Mouse (Mus musculus) limb, embryonic 12.5 days (tissue): ENCODE results near the gene Tmem234. TPM values are rescaled to one million over a fixed set of nuclear protein-coding genes. Genes with fewer than 3 reads are reported as not detected.
A peak's percentile ranks its signal among the peaks of the same experiment; 100 is the strongest.

Source experiments
- ATAC-seq: fragments of 200-750 bp; cut with Nextera tagmentation; 2 replicates; pipeline ENCODE4 v1.8.0; 2017; ENCODE audit warnings: low read depth, moderate TSS enrichment; ENCODE audit not compliant: insufficient number of reproducible peaks, insufficient read depth, low FRiP score, low TSS enrichment
- H3K27ac ChIP-seq: fragments of 300-500 bp; sonication (generic); 2 replicates; pipeline ENCODE4 v1.5.1; 2016; ENCODE audit warnings: mild to moderate bottlenecking, moderate library complexity
- H3K27me3 ChIP-seq: fragments of 300-500 bp; sonication (generic); 2 replicates; pipeline ENCODE4 v1.6.1; 2016; ENCODE audit warnings: mild to moderate bottlenecking, moderate library complexity
- H3K36me3 ChIP-seq: fragments of 300-500 bp; sonication (generic); 2 replicates; pipeline ENCODE4 v1.6.1; 2016; ENCODE audit warnings: mild to moderate bottlenecking, moderate library complexity
- H3K4me1 ChIP-seq: fragments of 300-500 bp; sonication (generic); replicated peaks from 2 replicates; pipeline ENCODE4 v1.6.1; 2016
- H3K4me2 ChIP-seq: fragments of 300-500 bp; sonication (generic); 2 replicates; pipeline ENCODE4 v1.6.1; 2016; ENCODE audit warnings: mild to moderate bottlenecking, moderate library complexity
- H3K4me3 ChIP-seq: fragments of 300-500 bp; sonication (generic); replicated peaks from 2 replicates; pipeline ENCODE4 v1.5.1; 2016; ENCODE audit warnings: mild to moderate bottlenecking
- H3K9ac ChIP-seq: fragments of 300-500 bp; sonication (generic); replicated peaks from 2 replicates; pipeline ENCODE4 v1.6.1; 2016; ENCODE audit warnings: mild to moderate bottlenecking, moderate library complexity
- H3K9me3 ChIP-seq: fragments of 300-500 bp; sonication (generic); 2 replicates; pipeline ENCODE4 v1.6.1; 2016; ENCODE audit warnings: mild to moderate bottlenecking, moderate library complexity
- WGBS: fragments of 180-500 bp; shearing (Covaris S2); methylation state at CpG from one replicate; pipeline ENCODE4 v1.1.7; 2016; 5-methylcytosine and 5-hydroxymethylcytosine counted together
- polyA plus RNA-seq: library from polyadenylated mRNA; unstranded; fragments of >200 nt; fragmentation: Nextera tagmentation; extraction: Ambion mirVana; gene quantifications from 2 replicates; pipeline ENCODE4 v1.2.1, GENCODE M21; 2016

The Tmem234 gene
- polyA plus RNA-seq, 1 experiment from 2014 or later, result 187 TPM

- 93% methylated on average over 7 of the region's 7 CpGs for WGBS
- Histone ChIP-seq H3K4me2 (no peak overlapping the region), H3K27me3 (no peaks in the 10 kb centered on the region)
These were observed 32.1 kb upstream of the Tmem234 start for GRCm38 (mm10) chr4:129568366-129568765.

DNA sequence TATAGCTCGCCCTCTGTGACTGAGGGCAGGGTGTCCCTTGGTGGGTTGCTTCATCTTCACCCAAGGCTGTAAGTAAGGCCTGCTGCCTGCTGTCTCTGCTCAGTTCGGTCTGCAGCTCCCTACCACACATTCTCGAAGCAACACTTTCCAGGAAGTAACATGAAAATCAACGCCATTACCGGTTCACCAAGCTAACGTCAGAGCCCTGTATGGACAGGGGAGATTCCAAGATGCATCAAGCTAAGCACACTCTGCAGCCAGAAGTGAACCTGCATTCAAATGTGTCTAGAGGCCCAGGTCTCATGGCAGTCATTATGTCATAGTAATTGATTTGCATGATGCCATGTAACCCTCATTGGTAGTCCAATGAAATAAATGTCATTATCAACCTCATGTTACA lies 30.4 kb upstream of the Tmem234 start:
- Histone ChIP-seq H3K4me3 (no peak overlapping the region), H3K27ac (no peak overlapping the region), H3K36me3 (no peaks in the 10 kb centered on the region), H3K9ac (no peak overlapping the region), H3K4me2 (no peak overlapping the region), H3K4me1 (peaks cover 2% of the 10 kb centered on the region), H3K9me3 (no peaks in the 10 kb centered on the region), H3K27me3 (no peaks in the 10 kb centered on the region)
- ATAC-seq, result no peak
- 86% methylated on average over 6 of the region's 6 CpGs for WGBS

More at GRCm38 (mm10) chr4:129568366-129568765, 32.1 kb upstream of the Tmem234 start:
- peaks cover 8% of the 10 kb centered on the region for H3K4me1 ChIP-seq
- ATAC-seq, result no peak
- H3K27ac ChIP-seq, result no peak overlapping the region
- no peaks in the 10 kb centered on the region for H3K9me3 ChIP-seq
- no peak overlapping the region for H3K4me3 ChIP-seq
- no peaks in the 10 kb centered on the region for H3K36me3 ChIP-seq
- no peak overlapping the region for H3K9ac ChIP-seq

DNA sequence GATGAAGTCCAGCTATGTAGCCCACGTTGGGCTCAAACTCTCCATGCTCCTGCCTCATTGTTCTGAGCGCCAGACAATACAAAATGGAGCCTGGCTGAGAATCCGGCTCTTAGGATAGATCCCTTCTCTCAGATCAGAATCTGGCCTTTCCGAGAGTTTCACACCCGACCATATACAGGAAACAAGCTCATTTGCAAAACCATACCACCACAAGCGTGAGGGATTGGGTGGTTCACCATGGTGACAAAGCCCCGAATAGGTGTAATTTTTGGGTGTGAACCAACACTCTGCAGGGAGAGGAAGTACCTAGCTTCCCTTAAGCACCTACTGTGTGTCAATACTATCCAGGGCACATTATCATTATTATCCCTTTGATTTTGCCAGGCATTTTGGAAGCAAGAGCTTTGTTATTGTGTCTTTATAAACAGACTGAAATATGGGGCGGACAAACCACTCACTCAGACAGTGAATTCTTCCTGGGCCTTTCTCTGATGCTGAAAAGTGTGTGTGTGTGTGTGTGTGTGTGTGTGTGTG lies 28.9 kb upstream of the Tmem234 start:
- no peak overlapping the region for H3K4me2 ChIP-seq
- H3K27ac ChIP-seq, result no peak overlapping the region
- no peaks in the 10 kb centered on the region for H3K9me3 ChIP-seq
- ATAC-seq, result no peak
- no peak overlapping the region for H3K4me3 ChIP-seq
- H3K27me3 ChIP-seq, result no peaks in the 10 kb centered on the region
- no peak overlapping the region for H3K9ac ChIP-seq
- no peaks in the 10 kb centered on the region for H3K36me3 ChIP-seq
- peaks cover 5% of the 10 kb centered on the region for H3K4me1 ChIP-seq
- 70% methylated on average over 8 of the region's 8 CpGs for WGBS

DNA sequence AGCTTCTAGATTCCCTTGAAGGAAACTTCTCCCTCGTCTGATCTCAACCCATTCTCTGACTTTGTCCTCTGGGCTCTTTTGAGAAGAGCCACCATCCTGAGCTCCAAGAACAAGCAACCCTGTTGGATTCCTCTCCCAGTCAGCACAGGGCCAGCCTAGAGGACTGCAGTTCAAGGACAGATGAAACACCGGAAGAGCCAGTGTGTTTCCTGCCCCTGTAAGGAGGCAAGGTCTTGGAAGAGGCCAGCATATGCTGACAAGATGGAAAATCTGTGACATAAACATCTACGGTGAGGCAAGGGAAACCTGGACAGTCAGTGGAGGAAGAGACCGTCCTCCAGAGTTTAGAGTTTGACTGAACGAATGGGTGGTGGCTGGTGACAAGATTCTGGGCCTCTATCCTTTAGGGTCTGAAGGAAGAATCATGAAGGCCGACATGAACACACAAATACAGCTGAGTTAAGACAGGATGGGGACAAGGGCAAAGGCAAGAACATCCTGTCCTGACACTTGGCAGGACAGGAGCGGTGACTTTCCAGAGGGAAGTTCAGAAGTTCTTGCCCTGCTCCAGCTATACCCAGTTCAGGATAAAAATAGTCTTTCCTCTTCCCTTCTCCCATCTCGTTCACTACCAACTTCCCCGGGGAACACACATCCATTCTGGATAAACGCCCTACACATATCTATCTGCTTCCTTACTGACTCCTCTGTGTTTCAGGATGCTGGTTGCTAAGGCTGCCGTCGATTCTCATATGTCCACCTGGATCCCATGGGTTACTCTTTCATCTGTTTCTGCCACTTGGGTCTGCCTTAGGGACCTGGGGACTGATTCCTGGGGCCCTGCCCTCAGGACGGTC lies 28.0 kb upstream of the Tmem234 start:
- 85% methylated on average over 13 of the region's 13 CpGs for WGBS
- ATAC-seq, result no peak
- Histone ChIP-seq H3K27ac (no peak overlapping the region), H3K4me2 (no peak overlapping the region), H3K9ac (no peak overlapping the region), H3K36me3 (no peaks in the 10 kb centered on the region), H3K27me3 (no peaks in the 10 kb centered on the region), H3K4me3 (no peak overlapping the region), H3K4me1 (peaks cover 11% of the 10 kb centered on the region), H3K9me3 (no peaks in the 10 kb centered on the region)

GRCm38 (mm10) chr4:129573093-129573370 lies 27.4 kb upstream of the Tmem234 start:
- no peak overlapping the region for H3K4me2 ChIP-seq
- H3K27ac ChIP-seq, result no peak overlapping the region
- H3K27me3 ChIP-seq, result no peaks in the 10 kb centered on the region
- no peaks in the 10 kb centered on the region for H3K9me3 ChIP-seq
- H3K4me1 ChIP-seq, result peaks cover 11% of the 10 kb centered on the region
- no peak overlapping the region for H3K4me3 ChIP-seq
- no peaks in the 10 kb centered on the region for H3K36me3 ChIP-seq
- ATAC-seq, result no peak
- H3K9ac ChIP-seq, result no peak overlapping the region
- 97% methylated on average over 4 of the region's 4 CpGs for WGBS

- Histone ChIP-seq H3K4me3 (no peak within 1 kb of the TSS), H3K9ac (no peak within 1 kb of the TSS), H3K27ac (no peak within 1 kb of the TSS), H3K36me3 (no peaks in the 10 kb centered on the region), H3K9me3 (no peaks in the 10 kb centered on the region), H3K4me1 (peaks cover 11% of the 10 kb centered on the region), H3K4me2 (no peak within 1 kb of the TSS), H3K27me3 (no peaks in the 10 kb centered on the region)
- no peak for ATAC-seq
- WGBS, result 85% methylated on average over 8 of the region's 8 CpGs
These were observed 27.0 kb upstream of the Tmem234 start, which contains the start of gene Lck for GRCm38 (mm10) chr4:129573430-129573829. TSS of gene Lck (minus strand) at chr4:129573641.

DNA sequence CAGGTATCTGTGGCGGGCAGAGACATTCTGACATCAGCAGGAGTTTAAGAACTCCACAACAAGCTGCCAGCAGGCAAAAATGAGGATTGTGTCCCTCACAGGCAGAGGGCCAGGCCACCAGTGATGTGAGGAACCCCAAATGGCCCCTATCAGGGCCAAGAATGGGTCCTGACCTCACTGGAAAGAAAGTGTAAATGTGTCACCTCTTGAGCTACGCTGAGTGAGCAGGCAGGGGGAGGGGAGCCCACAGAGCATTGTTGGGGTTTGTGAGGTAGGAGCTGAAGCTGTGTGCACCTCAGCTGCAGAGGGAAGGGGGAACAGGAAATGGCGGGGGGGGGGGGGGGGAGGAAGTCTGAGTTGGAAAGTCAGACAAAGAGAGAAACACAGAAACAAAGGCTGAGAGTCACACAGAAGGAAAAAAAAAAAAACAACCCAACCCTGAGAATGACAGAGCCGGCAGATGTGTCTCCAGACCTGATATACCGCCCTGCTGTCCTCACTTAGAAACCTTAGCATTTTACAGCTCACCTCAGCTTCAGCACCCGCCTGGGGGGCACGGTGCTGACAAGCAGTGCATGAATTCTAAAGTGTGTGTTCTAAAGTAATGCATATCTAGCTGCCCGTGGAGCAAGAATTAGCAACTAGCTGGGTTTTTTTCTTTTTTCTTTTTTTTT lies 25.2 kb upstream of the Tmem234 start:
- H3K9ac ChIP-seq, result no peak overlapping the region
- H3K4me1 ChIP-seq, result peaks cover 11% of the 10 kb centered on the region
- no peaks in the 10 kb centered on the region for H3K9me3 ChIP-seq
- no peak overlapping the region for H3K4me2 ChIP-seq
- H3K27me3 ChIP-seq, result no peaks in the 10 kb centered on the region
- 33% methylated on average over 7 of the region's 8 CpGs for WGBS
- H3K36me3 ChIP-seq, result no peaks in the 10 kb centered on the region
- peak overlapping the region; percentile 81 for H3K27ac ChIP-seq
- peak; percentile 80; the same call in 1 of the 2 replicates for ATAC-seq
- H3K4me3 ChIP-seq, result no peak overlapping the region

GRCm38 (mm10) chr4:129576863-129577491 lies 23.5 kb upstream of the Tmem234 start:
- Histone ChIP-seq H3K9me3 (no peaks in the 10 kb centered on the region), H3K4me2 (peak overlapping the region; percentile 19; the same call in 1 of the 2 replicates), H3K4me1 (peaks cover 11% of the 10 kb centered on the region), H3K4me3 (no peak overlapping the region; the same call in 1 of the 2 replicates), H3K27me3 (no peaks in the 10 kb centered on the region), H3K27ac (0 out of 2 replicates have a peak overlapping the region, but pooled peaks have one; percentile 35), H3K36me3 (no peaks in the 10 kb centered on the region), H3K9ac (no peak overlapping the region)
- 40% methylated on average over 21 of the region's 21 CpGs for WGBS
- no peak for ATAC-seq

GRCm38 (mm10) chr4:129577688-129578087 lies 22.8 kb upstream of the Tmem234 start:
- Histone ChIP-seq H3K4me3 (no peak overlapping the region), H3K9ac (no peak overlapping the region), H3K9me3 (no peaks in the 10 kb centered on the region), H3K4me1 (peaks cover 11% of the 10 kb centered on the region), H3K4me2 (no peak overlapping the region), H3K36me3 (no peaks in the 10 kb centered on the region), H3K27me3 (no peaks in the 10 kb centered on the region), H3K27ac (no peak overlapping the region)
- 78% methylated on average over 7 of the region's 7 CpGs for WGBS
- ATAC-seq, result no peak

DNA sequence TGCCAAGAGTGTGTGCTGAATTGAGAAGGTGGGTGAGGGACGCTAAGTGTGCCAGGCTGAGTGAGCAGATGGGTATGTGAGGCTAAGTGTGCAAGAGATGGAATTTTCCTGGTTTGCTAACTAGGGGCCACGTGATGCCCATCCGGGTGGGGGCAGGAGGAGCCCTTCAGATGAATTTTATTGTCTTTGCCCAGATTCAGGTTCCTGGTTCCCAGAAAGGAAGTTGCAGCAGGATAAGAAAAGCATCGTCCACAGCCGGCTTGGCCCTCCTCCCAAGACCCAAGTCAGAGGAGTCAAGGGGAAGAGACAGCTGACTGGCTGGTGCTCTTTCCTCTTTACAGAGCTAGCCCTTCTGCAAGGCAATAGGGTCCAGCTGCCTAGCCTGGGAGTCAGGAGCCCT lies 22.0 kb upstream of the Tmem234 start, which contains the start of gene Fam167b:
Gene Fam167b, minus strand, starts transcription at position 84 of the 400 bp plus-strand sequence.
- H3K4me1 ChIP-seq, result peaks cover 11% of the 10 kb centered on the region
- no peak within 1 kb of the TSS for H3K27ac ChIP-seq
- ATAC-seq, result no peak
- H3K27me3 ChIP-seq, result no peaks in the 10 kb centered on the region
- WGBS, result 86% methylated on average over 5 of the region's 5 CpGs
- no peak within 1 kb of the TSS for H3K4me2 ChIP-seq
- no peaks in the 10 kb centered on the region for H3K9me3 ChIP-seq
- no peak within 1 kb of the TSS for H3K9ac ChIP-seq
- no peaks in the 10 kb centered on the region for H3K36me3 ChIP-seq
- H3K4me3 ChIP-seq, result no peak within 1 kb of the TSS

- Histone ChIP-seq H3K9me3 (no peaks in the 10 kb centered on the region), H3K4me2 (no peak overlapping the region), H3K4me1 (peaks cover 15% of the 10 kb centered on the region), H3K27me3 (no peaks in the 10 kb centered on the region), H3K27ac (no peak overlapping the region), H3K4me3 (no peak overlapping the region), H3K36me3 (no peaks in the 10 kb centered on the region), H3K9ac (no peak overlapping the region)
- no peak for ATAC-seq
- WGBS, result 72% methylated on average over 7 of the region's 7 CpGs
These were observed 20.1 kb upstream of the Tmem234 start for GRCm38 (mm10) chr4:129580347-129580746.
